Mouse (Mus musculus): ENCODE measurements around the gene Celf1.

GRCm38 (mm10) chr2:90931829-90932228 lies 8.4 kb upstream of the Celf1 start:
- TF ChIP-seq CTCF (IDR thresholded peaks at IDR 0.05; ENCODE audit: low read depth) (no peak), EP300 (IDR thresholded peaks at IDR 0.05; ENCODE audit: low read depth) (no peak)
